ENCODE assay signal across 11 mouse cellular contexts in the genomic region with DNA sequence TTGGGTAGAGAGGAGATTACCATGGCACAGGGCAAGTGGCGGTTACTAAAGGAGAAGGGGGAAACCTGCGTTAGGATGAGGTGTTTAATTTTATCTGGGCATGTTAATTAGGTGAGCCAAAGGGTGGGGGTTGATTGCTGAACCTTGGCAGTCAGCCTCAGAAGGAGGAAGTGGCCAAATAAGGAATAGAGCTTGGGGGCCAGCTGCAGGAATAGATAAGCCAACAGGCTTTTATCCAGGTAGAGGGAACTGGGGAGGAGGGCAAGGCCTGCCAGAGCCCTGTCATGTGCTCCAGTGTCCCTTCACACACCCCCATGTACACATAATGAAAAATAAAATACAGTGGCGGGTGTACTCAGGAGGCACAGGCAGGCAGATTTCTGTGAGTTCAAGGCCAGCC. TPM values are rescaled to one million over a fixed set of nuclear protein-coding genes. Genes with fewer than 3 reads are reported as not detected.
DNase-seq lines count a peak whose midpoint lies in the region; ATAC-seq and TF ChIP-seq lines count a peak whose summit lies in the region.
"Had no signal": no experiment of that assay in that cellular context is flagged by ENCODE, and none has a peak within 500 bp of the region (broad histone marks: within the 10 kb centered on the region; RNA-seq: fewer than 3 reads in every experiment).

No protein-coding gene starts in this region.

- WGBS in midbrain, embryonic 15.5 days = 48% methylated on average over 3 of the region's 3 CpGs
- 59% methylated on average over 3 of the region's 3 CpGs for WGBS in midbrain, embryonic 13.5 days
- WGBS in stomach, postnatal 0 days = 30% methylated on average over 3 of the region's 3 CpGs

- intact Hi-C loops in left cerebral cortex, postnatal 14 days (cut with DNase I) = no loop called here

- peaks cover 18% of the 10 kb centered on the region for H3K36me3 ChIP-seq in midbrain, embryonic 15.5 days (replicated peaks)
- peaks cover 33% of the 10 kb centered on the region for H3K36me3 ChIP-seq in midbrain, embryonic 13.5 days
- peaks cover 3% of the 10 kb centered on the region; the same call in 1 of the 2 replicates for H3K36me3 ChIP-seq in stomach, postnatal 0 days (ENCODE audit: control insufficient read depth, insufficient read depth, low read length)

- H3K27ac ChIP-seq in midbrain, embryonic 15.5 days = peak overlapping the region; percentile 26; the same call in 1 of the 2 replicates
- no peak overlapping the region for H3K27ac ChIP-seq in midbrain, embryonic 13.5 days
- peak overlapping the region; percentile 20; the same call in 1 of the 2 replicates for H3K27ac ChIP-seq in stomach, postnatal 0 days (replicated peaks)

- peak; percentile 60 to 61 for DNase-seq in cerebellum, postnatal 10 days
- peak; percentile 60 for DNase-seq in liver
- DNase-seq in stomach, postnatal 0 days (ENCODE audit: low spot score) = peak; percentile 43
- DNase-seq in left cerebral cortex, postnatal 14 days (ENCODE audit: low spot score in 2 of 2) = no peak
- DNase-seq in ovary, postnatal 14 days (ENCODE audit: low spot score) = no peak
- DNase-seq: gastrocnemius, postnatal 14 days; lung, postnatal 36 days; thymus, adult 2 months had no signal

- H3K4me1 ChIP-seq in midbrain, embryonic 15.5 days = peaks cover 8% of the 10 kb centered on the region
- peaks cover 11% of the 10 kb centered on the region for H3K4me1 ChIP-seq in midbrain, embryonic 13.5 days (replicated peaks)
- no peaks in the 10 kb centered on the region; the same call in 1 of the 2 replicates for H3K4me1 ChIP-seq in stomach, postnatal 0 days (replicated peaks; ENCODE audit: control insufficient read depth, insufficient read depth)

- no peaks in the 10 kb centered on the region for H3K27me3 ChIP-seq in midbrain, embryonic 15.5 days (replicated peaks)
- H3K27me3 ChIP-seq in midbrain, embryonic 13.5 days = no peaks in the 10 kb centered on the region
- no peaks in the 10 kb centered on the region for H3K27me3 ChIP-seq in stomach, postnatal 0 days (ENCODE audit: control insufficient read depth, insufficient read depth, low read length)

- no peak overlapping the region for H3K4me2 ChIP-seq in midbrain, embryonic 15.5 days
- no peak overlapping the region for H3K4me2 ChIP-seq in midbrain, embryonic 13.5 days (replicated peaks)
- no peak overlapping the region for H3K4me2 ChIP-seq in stomach, postnatal 0 days (replicated peaks; ENCODE audit: low read depth)

- no peak overlapping the region for H3K4me3 ChIP-seq in midbrain, embryonic 15.5 days
- no peak overlapping the region for H3K4me3 ChIP-seq in midbrain, embryonic 13.5 days (replicated peaks)
- H3K4me3 ChIP-seq in stomach, postnatal 0 days (ENCODE audit: low read depth, low read length) = no peak overlapping the region

- no peak for ATAC-seq in cerebellum, adult (ENCODE audit: insufficient number of reproducible peaks, low FRiP score, low TSS enrichment)
- no peak for ATAC-seq in midbrain, embryonic 15.5 days (replicated peaks)
- no peak for ATAC-seq in midbrain, embryonic 13.5 days
- ATAC-seq in stomach, postnatal 0 days (ENCODE audit: low FRiP score, low TSS enrichment) = peak; percentile 19; the same call in 1 of the 2 replicates

- H3K9me3 ChIP-seq in midbrain, embryonic 15.5 days = no peaks in the 10 kb centered on the region
- peaks cover 6% of the 10 kb centered on the region; the same call in 1 of the 2 replicates for H3K9me3 ChIP-seq in midbrain, embryonic 13.5 days
- 0 out of 2 replicates have a peak, but pooled peaks cover 5% of the 10 kb centered on the region for H3K9me3 ChIP-seq in stomach, postnatal 0 days (ENCODE audit: control insufficient read depth, low read length)

- no peak overlapping the region for H3K9ac ChIP-seq in midbrain, embryonic 15.5 days
- H3K9ac ChIP-seq in midbrain, embryonic 13.5 days (replicated peaks) = no peak overlapping the region
- H3K9ac ChIP-seq in stomach, postnatal 0 days (ENCODE audit: low read length) = no peak overlapping the region

- no peak for TF ChIP-seq CTCF in stomach, postnatal 0 days (IDR thresholded peaks at IDR 0.05; ENCODE audit: low read depth)

- TF ChIP-seq EP300 in stomach, postnatal 0 days (optimal IDR thresholded peaks at IDR 0.05) = no peak

RNA-seq across cellular contexts. Expression of a gene that starts 13.2 kb away (rescaled TPM):
- polyA plus RNA-seq in midbrain, embryonic 15.5 days (2015; fragmentation: Nextera tagmentation; extraction: Ambion mirVana) = 2,307 and 2,436 TPM in 2 replicates
- 2,058 and 2,203 TPM in 2 replicates for polyA plus RNA-seq in midbrain, embryonic 13.5 days (2015; fragmentation: Nextera tagmentation; extraction: Ambion mirVana)
- polyA plus RNA-seq in stomach, postnatal 0 days (2015; fragmentation: Nextera tagmentation; extraction: Ambion mirVana) = 1,956 and 2,116 TPM in 2 replicates
- 1,000 to 10,000 TPM; 2,240 to 2,371 TPM for total RNA-seq in left cerebral cortex, postnatal 14 days (2021)

RNA-seq across cellular contexts. Expression of a gene that starts 52.9 kb away (rescaled TPM):
- 12.2 and 14.1 TPM in 2 replicates for polyA plus RNA-seq in midbrain, embryonic 15.5 days (2015; fragmentation: Nextera tagmentation; extraction: Ambion mirVana)
- 14.2 and 14.3 TPM in 2 replicates for polyA plus RNA-seq in midbrain, embryonic 13.5 days (2015; fragmentation: Nextera tagmentation; extraction: Ambion mirVana)
- polyA plus RNA-seq in stomach, postnatal 0 days (2015; fragmentation: Nextera tagmentation; extraction: Ambion mirVana) = 5.9 and 6.9 TPM in 2 replicates
- total RNA-seq in left cerebral cortex, postnatal 14 days (2021) = 10 to 100 TPM; 15.0 to 15.5 TPM

Comparison
In these comparisons a context has a peak if more than half of its experiments do, and no peak if none do; other contexts are left out.
1. DNase-seq: peak in cerebellum, postnatal 10 days (2 of 2), liver (single experiment) and stomach, postnatal 0 days (single experiment); none in left cerebral cortex, postnatal 14 days (0 of 2) and ovary, postnatal 14 days (single experiment).